28 mouse cellular contexts compared by ENCODE assay signal in genomic region chr6:55175892-55176291, GRCm38 (mm10). TPM values are rescaled to one million over a fixed set of nuclear protein-coding genes. Genes with fewer than 3 reads are reported as not detected.
DNase-seq lines count a peak whose midpoint lies in the region; ATAC-seq and TF ChIP-seq lines count a peak whose summit lies in the region.
"Had no signal": no experiment of that assay in that cellular context is flagged by ENCODE, and none has a peak within 500 bp of the region (broad histone marks: within the 10 kb centered on the region; RNA-seq: fewer than 3 reads in every experiment).

No protein-coding gene starts in this region.

- no peaks in the 10 kb centered on the region for H3K36me3 ChIP-seq in liver, postnatal 0 days (replicated peaks; ENCODE audit: insufficient read depth, low read length)
- H3K36me3 ChIP-seq in liver, embryonic 12.5 days, result no peaks in the 10 kb centered on the region
- no peaks in the 10 kb centered on the region for H3K36me3 ChIP-seq in kidney, adult 2 months (ENCODE audit: control insufficient read depth, insufficient read depth, low read length)
- H3K36me3 ChIP-seq in forebrain, embryonic 13.5 days (ENCODE audit: poor library complexity, severe bottlenecking), result no peaks in the 10 kb centered on the region
- H3K36me3 ChIP-seq: embryonic facial prominence, embryonic 13.5 days; heart, embryonic 13.5 days; hindbrain, embryonic 10.5 days; limb, embryonic 12.5 days; liver, embryonic 15.5 days; neural tube, embryonic 15.5 days had no signal

- H3K27me3 ChIP-seq in liver, postnatal 0 days (ENCODE audit: insufficient read depth, low read length), result no peaks in the 10 kb centered on the region
- H3K27me3 ChIP-seq in liver, embryonic 12.5 days (replicated peaks), result no peaks in the 10 kb centered on the region
- H3K27me3 ChIP-seq in kidney, adult 2 months (replicated peaks; ENCODE audit: control insufficient read depth, insufficient read depth, low read length), result no peaks in the 10 kb centered on the region
- peaks cover 8% of the 10 kb centered on the region for H3K27me3 ChIP-seq in forebrain, embryonic 13.5 days
- H3K27me3 ChIP-seq: embryonic facial prominence, embryonic 13.5 days; limb, embryonic 12.5 days; liver, embryonic 15.5 days had no signal

- H3K4me1 ChIP-seq in liver, postnatal 0 days (ENCODE audit: insufficient read depth), result peaks cover 8% of the 10 kb centered on the region
- H3K4me1 ChIP-seq in liver, embryonic 12.5 days, result peaks cover 4% of the 10 kb centered on the region; the same call in 1 of the 2 replicates
- H3K4me1 ChIP-seq in kidney, adult 2 months (ENCODE audit: control insufficient read depth, insufficient read depth, low read length), result peaks cover 36% of the 10 kb centered on the region
- H3K4me1 ChIP-seq in forebrain, embryonic 13.5 days, result no peaks in the 10 kb centered on the region
- H3K4me1 ChIP-seq: embryonic facial prominence, embryonic 13.5 days; neural tube, embryonic 15.5 days had no signal

- no peak for TF ChIP-seq EP300 in liver, postnatal 0 days (IDR thresholded peaks at IDR 0.05; ENCODE audit: low read depth)

- DNase-seq in heart, adult 11 months, result peak; percentile 97
- no peak for DNase-seq in heart, postnatal 10 days
- peak; percentile 44 for DNase-seq in liver, postnatal 0 days
- DNase-seq in kidney, adult 2 months, result peak; percentile 88
- peak; percentile 70 to 85 for DNase-seq in kidney, postnatal 25 days
- DNase-seq in thymus, postnatal 36 days, result no peak
- DNase-seq: adrenal gland, postnatal 14 days; cerebellum, postnatal 10 days; forebrain, postnatal 0 days; lung, postnatal 14 days; spleen, adult 18-20 months had no signal

- TF ChIP-seq CTCF in liver, postnatal 0 days (IDR thresholded peaks at IDR 0.05; ENCODE audit: low read depth), result no peak
- no peak for TF ChIP-seq CTCF in kidney, adult 2 months (conservative IDR thresholded peaks at IDR 0.05; ENCODE audit: insufficient read depth, insufficient read length, low read depth, low read length)

- WGBS in liver, postnatal 0 days (ENCODE audit: insufficient replicate concordance), result 30% methylated on average over 5 of the region's 5 CpGs
- 38% methylated on average over 5 of the region's 5 CpGs for WGBS in liver, embryonic 12.5 days (ENCODE audit: insufficient replicate concordance)
- WGBS in kidney, adult 2 months, result 14% methylated on average over 5 of the region's 5 CpGs
- WGBS in forebrain, embryonic 13.5 days, result 64% methylated on average over 5 of the region's 5 CpGs

- H3K9me3 ChIP-seq in liver, postnatal 0 days (ENCODE audit: low read length), result no peaks in the 10 kb centered on the region
- no peaks in the 10 kb centered on the region for H3K9me3 ChIP-seq in liver, embryonic 12.5 days (replicated peaks)
- no peaks in the 10 kb centered on the region for H3K9me3 ChIP-seq in forebrain, embryonic 13.5 days (replicated peaks)
- H3K9me3 ChIP-seq: embryonic facial prominence, embryonic 13.5 days; heart, embryonic 13.5 days; hindbrain, embryonic 10.5 days; limb, embryonic 12.5 days; liver, embryonic 15.5 days; neural tube, embryonic 15.5 days had no signal

- no peak overlapping the region for H3K9ac ChIP-seq in liver, postnatal 0 days (replicated peaks)
- no peak overlapping the region for H3K9ac ChIP-seq in liver, embryonic 12.5 days
- H3K9ac ChIP-seq in forebrain, embryonic 13.5 days, result no peak overlapping the region
- H3K9ac ChIP-seq: embryonic facial prominence, embryonic 13.5 days; forebrain, postnatal 0 days; heart, embryonic 13.5 days; limb, embryonic 12.5 days; liver, embryonic 15.5 days; neural tube, embryonic 15.5 days had no signal

- intact Hi-C loops in heart, postnatal 10 days (cut with DNase I), result no loop called here

- no peak for TF ChIP-seq POLR2A in kidney, adult 2 months (IDR thresholded peaks at IDR 0.05; ENCODE audit: low read depth, low read length)

- peak; percentile 85 for ATAC-seq in liver, postnatal 0 days
- ATAC-seq in liver, embryonic 12.5 days, result no peak
- no peak for ATAC-seq in forebrain, embryonic 13.5 days
- ATAC-seq: activated CD4-positive, CD25-positive, alpha-beta regulatory T cell, adult 4 months; CD4-positive, CD25-positive, alpha-beta regulatory T cell, adult 4 months; forebrain, postnatal 0 days; hindbrain, postnatal 0 days; midbrain, embryonic 16.5 days had no signal

- no peak overlapping the region for H3K4me3 ChIP-seq in liver, postnatal 0 days (ENCODE audit: low read depth, low read length)
- H3K4me3 ChIP-seq in liver, embryonic 12.5 days, result no peak overlapping the region
- H3K4me3 ChIP-seq in kidney, adult 2 months (ENCODE audit: insufficient read depth, low read depth, low read length), result no peak overlapping the region
- H3K4me3 ChIP-seq in forebrain, embryonic 13.5 days, result no peak overlapping the region
- H3K4me3 ChIP-seq: embryonic facial prominence, embryonic 13.5 days; heart, embryonic 13.5 days; hindbrain, embryonic 10.5 days; limb, embryonic 12.5 days; liver, embryonic 15.5 days; neural tube, embryonic 15.5 days had no signal

- no peak overlapping the region for H3K27ac ChIP-seq in liver, postnatal 0 days (ENCODE audit: low read depth)
- H3K27ac ChIP-seq in liver, embryonic 12.5 days, result no peak overlapping the region
- peak overlapping the region; percentile 95 for H3K27ac ChIP-seq in kidney, adult 2 months (ENCODE audit: insufficient read depth, low read depth, low read length)
- H3K27ac ChIP-seq in forebrain, embryonic 13.5 days, result no peak overlapping the region
- H3K27ac ChIP-seq: embryonic facial prominence, embryonic 13.5 days; heart, embryonic 13.5 days; hindbrain, embryonic 10.5 days; hindbrain, postnatal 0 days; limb, embryonic 12.5 days; liver, embryonic 15.5 days; neural tube, embryonic 15.5 days had no signal

- no peak overlapping the region for H3K4me2 ChIP-seq in liver, postnatal 0 days (ENCODE audit: low read depth, low read length)
- H3K4me2 ChIP-seq in liver, embryonic 12.5 days, result no peak overlapping the region
- H3K4me2 ChIP-seq in forebrain, embryonic 13.5 days, result no peak overlapping the region
- H3K4me2 ChIP-seq: embryonic facial prominence, embryonic 13.5 days; heart, embryonic 13.5 days; limb, embryonic 12.5 days; liver, embryonic 15.5 days; neural tube, embryonic 15.5 days had no signal

RNA-seq across cellular contexts. Expression of gene Inmt, which starts 1.0 kb away (rescaled TPM):
- not detected for total RNA-seq in heart, postnatal 10 days (2021)
- polyA plus RNA-seq in liver, postnatal 0 days (2015; fragmentation: Nextera tagmentation; extraction: Ambion mirVana), result 9.8 and 18.7 TPM in 2 replicates
- polyA plus RNA-seq in liver, embryonic 12.5 days (2016; fragmentation: Nextera tagmentation; extraction: Ambion mirVana), result 0.41 and 0.63 TPM in 2 replicates
- polyA plus RNA-seq in kidney, adult 2 months (2012; rRNA removed), result 27.0 and 30.3 TPM in 2 replicates
- not detected in 2 replicates for polyA plus RNA-seq in forebrain, embryonic 13.5 days (2015; fragmentation: Nextera tagmentation; extraction: Ambion mirVana)
- total RNA-seq: ES-E14; forebrain, postnatal 0 days; granulocyte monocyte progenitor cell, adult 5-6 weeks; left cerebral cortex, postnatal 10 days; megakaryocyte-erythroid progenitor cell, adult 5-6 weeks had no signal
- polyA plus RNA-seq: activated CD4-positive, CD25-positive, alpha-beta regulatory T cell, adult 4 months; brain, embryonic 14.5 days; CD4-positive, CD25-positive, alpha-beta regulatory T cell, adult 4 months; forebrain, postnatal 0 days; hindbrain, postnatal 0 days; limb, embryonic 12.5 days; midbrain, embryonic 16.5 days; neural tube, embryonic 15.5 days had no signal

RNA-seq across cellular contexts. Expression of gene Mindy4, which starts 27.3 kb away (rescaled TPM):
- total RNA-seq in heart, postnatal 10 days (2021), result 1 to 10 TPM; 4.9 to 5.2 TPM
- 1.0 and 1.7 TPM in 2 replicates for polyA plus RNA-seq in liver, postnatal 0 days (2015; fragmentation: Nextera tagmentation; extraction: Ambion mirVana)
- polyA plus RNA-seq in liver, embryonic 12.5 days (2016; fragmentation: Nextera tagmentation; extraction: Ambion mirVana), result 1.7 and 2.1 TPM in 2 replicates
- 14.3 and 14.6 TPM in 2 replicates for polyA plus RNA-seq in kidney, adult 2 months (2012; rRNA removed)
- polyA plus RNA-seq in forebrain, embryonic 13.5 days (2015; fragmentation: Nextera tagmentation; extraction: Ambion mirVana), result 15.0 and 15.6 TPM in 2 replicates

RNA-seq across cellular contexts. Expression of gene Crhr2, which starts 43.1 kb away (rescaled TPM):
- total RNA-seq in heart, postnatal 10 days (2021), result 10 to 100 TPM in 1 of 2 experiments, 1 to 10 TPM in 1; 7.9 to 11.5 TPM
- polyA plus RNA-seq in liver, postnatal 0 days (2015; fragmentation: Nextera tagmentation; extraction: Ambion mirVana), result not detected in 2 replicates
- polyA plus RNA-seq in liver, embryonic 12.5 days (2016; fragmentation: Nextera tagmentation; extraction: Ambion mirVana), result 0.78 and 1.0 TPM in 2 replicates
- polyA plus RNA-seq in kidney, adult 2 months (2012; rRNA removed), result 0.98 and 1.5 TPM in 2 replicates
- polyA plus RNA-seq in forebrain, embryonic 13.5 days (2015; fragmentation: Nextera tagmentation; extraction: Ambion mirVana), result 0.28 and 0.30 TPM in 2 replicates
- total RNA-seq: adrenal gland, postnatal 14 days; granulocyte monocyte progenitor cell, adult 5-6 weeks; megakaryocyte-erythroid progenitor cell, adult 5-6 weeks had no signal
- polyA plus RNA-seq: activated CD4-positive, CD25-positive, alpha-beta regulatory T cell, adult 4 months; CD4-positive, CD25-positive, alpha-beta regulatory T cell, adult 4 months; embryonic facial prominence, embryonic 13.5 days; limb, embryonic 12.5 days had no signal

Comparison
In these comparisons a context has a peak if more than half of its experiments do, and no peak if none do; other contexts are left out.
1. DNase-seq: peak in heart, adult 11 months (single experiment), liver, postnatal 0 days (single experiment), kidney, adult 2 months (single experiment) and kidney, postnatal 25 days (2 of 2); none in heart, postnatal 10 days (0 of 2) and thymus, postnatal 36 days (0 of 2).